Mouse (Mus musculus) T-cell, adult 2 months (primary cell): ENCODE results near the gene Wdr64.

Experiments used
- DNase-seq: peaks from one replicate; pipeline ENCODE4 v3.0.0; 2022; ENCODE audit warnings: low spot score

The Wdr64 gene

DNA sequence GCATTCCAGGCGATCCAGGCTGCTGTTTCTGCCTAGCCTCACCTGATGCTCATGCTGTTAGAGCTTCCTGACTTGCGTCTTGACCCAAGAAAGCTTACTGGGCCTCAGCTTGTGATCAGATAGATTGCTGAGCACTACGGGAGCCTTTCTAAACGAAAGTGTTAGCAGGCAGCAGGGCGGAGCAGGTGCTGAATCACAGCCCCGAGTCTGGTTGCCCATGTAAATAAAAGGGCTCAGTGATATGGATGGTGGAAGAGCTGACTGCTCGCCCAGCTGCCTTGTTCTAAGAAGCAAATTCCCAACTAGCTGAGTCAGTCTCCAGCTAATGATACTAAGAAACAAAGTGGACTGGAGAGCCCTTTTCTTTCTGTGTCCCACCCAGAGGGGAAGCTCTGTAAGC lies 27.4 kb downstream of the Wdr64 start:
- DNase-seq: no peak

DNA sequence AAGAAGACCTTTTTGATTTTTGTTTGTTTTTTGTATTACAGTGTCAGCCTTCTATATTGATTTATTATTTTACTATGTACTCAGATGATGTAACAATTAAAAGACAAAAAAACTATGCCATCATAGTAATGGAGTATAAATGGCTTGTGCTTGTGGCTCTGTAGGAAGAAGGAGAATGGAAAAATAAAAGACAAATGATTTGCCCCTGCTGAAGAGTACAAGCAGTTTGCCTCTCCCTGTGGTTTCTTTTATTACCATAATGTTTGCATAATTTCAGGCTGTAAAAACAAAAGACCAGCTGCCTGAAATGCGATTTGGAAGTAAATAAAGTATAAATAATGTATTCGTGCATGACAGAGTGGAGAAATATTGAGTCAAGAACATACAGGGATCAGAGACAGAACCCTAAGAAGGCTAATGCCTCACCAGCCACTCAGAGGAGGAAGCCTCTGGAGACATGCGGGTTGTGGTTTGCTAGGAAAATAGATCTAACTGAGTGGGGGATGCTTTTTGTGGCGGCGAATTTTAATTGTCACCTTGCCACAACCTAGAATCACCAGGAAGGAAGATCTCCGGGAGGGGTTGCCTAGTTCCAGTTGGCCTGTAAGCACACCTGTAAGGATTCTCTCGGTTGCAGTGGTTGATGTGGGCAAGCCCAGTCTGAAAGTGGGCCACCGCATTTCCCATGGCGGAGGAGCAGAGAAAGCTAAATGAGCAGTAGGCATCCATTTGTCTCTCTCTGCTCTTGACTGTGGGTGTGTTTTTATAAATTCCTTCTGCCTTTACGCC lies 56.4 kb downstream of the Wdr64 start:
- no peak for DNase-seq

GRCm38 (mm10) chr1:175794668-175795067 lies 96.3 kb downstream of the Wdr64 start:
- DNase-seq: no peak

DNA sequence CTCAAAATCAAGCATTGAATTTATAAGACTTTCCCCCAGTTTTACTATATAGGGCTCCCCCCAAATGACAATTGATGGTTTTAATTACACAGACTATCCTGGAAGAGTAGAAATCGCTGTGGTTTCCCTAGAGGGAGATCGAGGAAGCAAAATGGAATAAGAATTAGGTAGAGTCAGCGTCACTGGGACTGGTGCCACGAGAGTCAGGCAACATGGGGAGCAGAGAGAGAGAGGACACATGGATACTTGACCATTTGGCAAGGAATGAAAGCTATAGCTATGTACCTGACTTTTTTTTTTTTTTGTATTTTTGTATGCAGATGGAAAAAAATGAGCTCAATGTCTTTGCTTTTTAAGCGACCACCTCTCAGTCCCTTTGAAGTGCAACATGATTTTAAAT lies 110.0 kb downstream of the Wdr64 start:
- DNase-seq: no peak

DNA sequence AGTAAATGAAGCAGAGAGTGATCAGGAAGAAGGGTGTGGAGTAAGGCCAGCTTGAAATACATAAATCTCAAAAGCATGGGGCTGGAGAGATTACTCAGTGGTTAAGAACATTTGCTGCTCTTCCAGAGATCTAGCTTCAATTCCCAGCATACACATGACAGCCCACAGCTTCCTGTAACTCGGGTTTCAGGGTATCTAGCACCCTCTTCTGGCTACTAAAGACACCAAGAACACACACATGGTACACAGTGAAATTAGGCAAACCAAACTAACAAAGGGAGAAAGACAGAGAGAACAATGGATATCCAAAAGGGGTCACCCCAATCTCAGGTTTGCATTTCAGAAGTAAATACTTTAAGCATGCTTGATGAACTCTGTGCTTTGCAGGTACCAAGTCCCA lies 113.2 kb downstream of the Wdr64 start:
- no peak for DNase-seq

- no peak for DNase-seq
Measured at GRCm38 (mm10) chr1:175823815-175824438, 125.5 kb downstream of the Wdr64 start.

DNA sequence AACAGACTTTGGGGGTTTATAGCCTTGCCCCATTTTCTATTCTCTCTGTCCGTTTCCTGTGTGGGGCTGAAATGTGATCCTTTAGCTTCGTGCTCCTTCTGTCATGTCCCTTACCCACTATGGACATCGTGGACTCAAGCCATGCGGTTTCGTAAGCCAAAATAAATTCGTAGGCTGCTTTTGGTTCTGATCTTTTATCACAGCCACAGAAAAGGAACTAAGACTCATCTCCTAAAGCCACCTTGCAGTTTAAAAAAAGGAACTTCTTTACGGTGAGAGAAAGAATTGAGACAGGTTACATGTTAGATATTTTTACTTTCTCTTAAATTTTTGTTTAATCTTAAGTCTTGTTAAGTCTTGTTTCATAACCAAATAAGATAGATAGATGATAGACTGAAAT lies 130.1 kb downstream of the Wdr64 start:
- DNase-seq: no peak

- no peak for DNase-seq
Measured at GRCm38 (mm10) chr1:175829220-175829619, 130.8 kb downstream of the Wdr64 start.

GRCm38 (mm10) chr1:175855515-175855914 lies 157.1 kb downstream of the Wdr64 start:
- DNase-seq: no peak
